Mouse (Mus musculus) erythroblast, embryonic 14.5 days (primary cell): ENCODE measurements around the gene 9430015G10Rik. TPM values are rescaled to one million over a fixed set of nuclear protein-coding genes. Genes with fewer than 3 reads are reported as not detected.

ENCODE experiments used
- H3K27me3 ChIP-seq: 2 replicates; pipeline ENCODE4 v1.6.1; 2012; ENCODE audit warnings: inconsistent platforms; ENCODE audit not compliant: control insufficient read depth
- H3K36me3 ChIP-seq: 2 replicates; pipeline ENCODE4 v1.6.1; 2012; ENCODE audit warnings: mild to moderate bottlenecking, inconsistent platforms; ENCODE audit not compliant: control insufficient read depth
- H3K4me1 ChIP-seq: 2 replicates; pipeline ENCODE4 v1.6.1; 2012; ENCODE audit warnings: inconsistent platforms; ENCODE audit not compliant: control insufficient read depth
- H3K4me3 ChIP-seq: replicated peaks from 2 replicates; pipeline ENCODE3; 2012; ENCODE audit warnings: moderate library complexity, mild to moderate bottlenecking, inconsistent platforms
- H3K9me3 ChIP-seq: 2 replicates; pipeline ENCODE4 v1.6.1; 2012; ENCODE audit warnings: low read length, inconsistent platforms, mixed read lengths; ENCODE audit not compliant: control insufficient read depth
- GATA1 ChIP-seq: IDR thresholded peaks from 2 replicates; pipeline ENCODE4 v1.6.1; 2012; ENCODE audit warnings: low read length, inconsistent platforms, mixed read lengths
- TAL1 ChIP-seq: IDR thresholded peaks from 3 replicates; pipeline ENCODE4 v1.6.1; 2012; ENCODE audit warnings: low read length, inconsistent platforms, mixed read lengths
- polyA plus RNA-seq: library from polyadenylated mRNA; stranded (reverse); fragments of >175 nt; gene quantifications from 2 replicates; pipeline ENCODE4 v1.2.3, GENCODE M21; 2012

The 9430015G10Rik gene
- polyA plus RNA-seq, 1 experiment: 0.90 TPM

- H3K4me3 ChIP-seq: no peak overlapping the region
Observed at GRCm38 (mm10) chr4:156076911-156077382, 32.8 kb upstream of the 9430015G10Rik start.

GRCm38 (mm10) chr4:156077499-156078301 is 32.1 kb upstream of the 9430015G10Rik start:
- Histone ChIP-seq H3K9me3 (no peaks in the 10 kb centered on the region), H3K4me3 (peak overlapping the region; percentile 46), H3K27me3 (peaks cover 15% of the 10 kb centered on the region), H3K4me1 (peaks cover 4% of the 10 kb centered on the region; the same call in 1 of the 2 replicates), H3K36me3 (no peaks in the 10 kb centered on the region)
- TF ChIP-seq TAL1 (no peak), GATA1 (no peak)

More at GRCm38 (mm10) chr4:156076911-156077382, 32.8 kb upstream of the 9430015G10Rik start:
- Histone ChIP-seq H3K36me3 (no peaks in the 10 kb centered on the region), H3K9me3 (no peaks in the 10 kb centered on the region), H3K4me1 (peaks cover 4% of the 10 kb centered on the region; the same call in 1 of the 2 replicates), H3K27me3 (peaks cover 15% of the 10 kb centered on the region)
- TF ChIP-seq GATA1: no peak
- TF ChIP-seq TAL1: no peak

GRCm38 (mm10) chr4:156082621-156083234 is 27.1 kb upstream of the 9430015G10Rik start:
- TF ChIP-seq GATA1: no peak
- no peak for TF ChIP-seq TAL1
- no peaks in the 10 kb centered on the region for H3K9me3 ChIP-seq
- no peaks in the 10 kb centered on the region for H3K4me1 ChIP-seq
- H3K27me3 ChIP-seq: peaks cover 7% of the 10 kb centered on the region
- no peaks in the 10 kb centered on the region for H3K36me3 ChIP-seq
- H3K4me3 ChIP-seq: no peak overlapping the region

- Histone ChIP-seq H3K9me3 (no peaks in the 10 kb centered on the region), H3K27me3 (peaks cover under 1% of the 10 kb centered on the region), H3K4me3 (no peak overlapping the region), H3K36me3 (no peaks in the 10 kb centered on the region), H3K4me1 (no peaks in the 10 kb centered on the region)
- no peak for TF ChIP-seq TAL1
- no peak for TF ChIP-seq GATA1
Observed at GRCm38 (mm10) chr4:156083348-156083747, 26.4 kb upstream of the 9430015G10Rik start.

- TF ChIP-seq TAL1: no peak
- TF ChIP-seq GATA1: no peak
Observed at GRCm38 (mm10) chr4:156084096-156084879, 25.5 kb upstream of the 9430015G10Rik start.

GRCm38 (mm10) chr4:156085256-156085655 is 24.5 kb upstream of the 9430015G10Rik start:
- Histone ChIP-seq H3K4me1 (no peaks in the 10 kb centered on the region), H3K4me3 (no peak overlapping the region), H3K9me3 (no peaks in the 10 kb centered on the region), H3K27me3 (no peaks in the 10 kb centered on the region), H3K36me3 (no peaks in the 10 kb centered on the region)
- TF ChIP-seq TAL1: no peak
- no peak for TF ChIP-seq GATA1

More at GRCm38 (mm10) chr4:156084096-156084879, 25.5 kb upstream of the 9430015G10Rik start:
- H3K36me3 ChIP-seq: no peaks in the 10 kb centered on the region
- H3K4me3 ChIP-seq: no peak overlapping the region
- no peaks in the 10 kb centered on the region for H3K27me3 ChIP-seq
- H3K4me1 ChIP-seq: no peaks in the 10 kb centered on the region
- no peaks in the 10 kb centered on the region for H3K9me3 ChIP-seq

- Histone ChIP-seq H3K4me3 (no peak overlapping the region), H3K4me1 (no peaks in the 10 kb centered on the region), H3K36me3 (no peaks in the 10 kb centered on the region), H3K9me3 (no peaks in the 10 kb centered on the region), H3K27me3 (no peaks in the 10 kb centered on the region)
- TF ChIP-seq GATA1 (no peak), TAL1 (no peak)
Observed at GRCm38 (mm10) chr4:156087398-156088087, 22.2 kb upstream of the 9430015G10Rik start.

GRCm38 (mm10) chr4:156091236-156091635 is 18.5 kb upstream of the 9430015G10Rik start:
- Histone ChIP-seq H3K4me1 (no peaks in the 10 kb centered on the region), H3K4me3 (no peak overlapping the region), H3K27me3 (no peaks in the 10 kb centered on the region), H3K36me3 (no peaks in the 10 kb centered on the region), H3K9me3 (no peaks in the 10 kb centered on the region)
- TF ChIP-seq TAL1 (no peak), GATA1 (no peak)
